26 mouse cellular contexts compared by ENCODE assay signal in genomic region chr5:28798361-28798760, GRCm38 (mm10).
"Had no signal": no experiment of that assay in that cellular context is flagged by ENCODE, and none has a peak within 500 bp of the region (broad histone marks: within the 10 kb centered on the region; RNA-seq: fewer than 3 reads in every experiment).

No protein-coding gene starts in this region.

- H3K27me3 ChIP-seq: heart, embryonic 12.5 days; hindbrain, embryonic 12.5 days; intestine, embryonic 15.5 days; kidney, embryonic 15.5 days; limb, embryonic 12.5 days; liver, embryonic 12.5 days had no signal

- H3K9me3 ChIP-seq: heart, embryonic 10.5 days; heart, embryonic 12.5 days; hindbrain, embryonic 10.5 days; hindbrain, embryonic 12.5 days; intestine, embryonic 15.5 days; kidney, embryonic 15.5 days; limb, embryonic 10.5 days; limb, embryonic 12.5 days; liver, embryonic 12.5 days had no signal

- H3K4me3 ChIP-seq: gastrocnemius, adult 2 months; heart, embryonic 10.5 days; heart, embryonic 12.5 days; hindbrain, embryonic 10.5 days; hindbrain, embryonic 12.5 days; intestine, embryonic 15.5 days; kidney, embryonic 15.5 days; left cerebral cortex, adult 2 months; limb, embryonic 10.5 days; limb, embryonic 12.5 days; liver, embryonic 12.5 days had no signal

- H3K4me2 ChIP-seq: heart, embryonic 12.5 days; hindbrain, embryonic 12.5 days; hindbrain, embryonic 14.5 days; intestine, embryonic 15.5 days; kidney, embryonic 15.5 days; limb, embryonic 12.5 days; liver, embryonic 12.5 days had no signal

- H3K27ac ChIP-seq: gastrocnemius, adult 2 months; heart, embryonic 10.5 days; hindbrain, embryonic 10.5 days; hindbrain, embryonic 12.5 days; hindbrain, embryonic 14.5 days; intestine, embryonic 15.5 days; kidney, embryonic 15.5 days; left cerebral cortex, adult 2 months; limb, embryonic 10.5 days; limb, embryonic 12.5 days; liver, embryonic 12.5 days; liver, embryonic 14.5 days had no signal

- ATAC-seq: hindbrain, embryonic 16.5 days; inflammation-experienced regulatory T-cells, adult 6 months; intestine, embryonic 15.5 days; intestine, postnatal 0 days; liver, embryonic 12.5 days had no signal

- DNase-seq: gastrocnemius, adult 2 months; gastrocnemius, postnatal 10 days; gastrocnemius, postnatal 25 days; heart, adult 18-20 months; heart, postnatal 10 days; heart, postnatal 4 days; kidney, adult 18-20 months; kidney, adult 9 months; kidney, postnatal 10 days; kidney, postnatal 25 days; kidney, postnatal 4 days had no signal

- H3K36me3 ChIP-seq: heart, embryonic 10.5 days; heart, embryonic 12.5 days; hindbrain, embryonic 10.5 days; hindbrain, embryonic 12.5 days; intestine, embryonic 15.5 days; kidney, embryonic 15.5 days; limb, embryonic 10.5 days; limb, embryonic 12.5 days; liver, embryonic 12.5 days had no signal

- H3K9ac ChIP-seq: heart, embryonic 12.5 days; hindbrain, embryonic 12.5 days; hindbrain, embryonic 14.5 days; intestine, embryonic 15.5 days; kidney, embryonic 15.5 days; limb, embryonic 12.5 days; liver, embryonic 12.5 days; liver, embryonic 14.5 days had no signal

- H3K4me1 ChIP-seq: heart, embryonic 10.5 days; heart, embryonic 12.5 days; hindbrain, embryonic 10.5 days; hindbrain, embryonic 12.5 days; intestine, embryonic 15.5 days; kidney, embryonic 15.5 days; liver, embryonic 12.5 days had no signal
